Mouse (Mus musculus) E14TG2a.4 (cell line): ENCODE measurements around the gene Agbl4.

Experiments used
- H3K27me3 ChIP-seq: 2 replicates; pipeline ENCODE4 v1.6.1; 2014; ENCODE audit warnings: low read length, control low read depth; ENCODE audit not compliant: insufficient read depth
- H3K36me3 ChIP-seq: 2 replicates; pipeline ENCODE4 v1.6.1; 2014; ENCODE audit warnings: low read length, control low read depth; ENCODE audit not compliant: insufficient read depth
- H3K4me1 ChIP-seq: replicated peaks from 2 replicates; pipeline ENCODE4 v1.6.1; 2014; ENCODE audit warnings: low read depth, low read length, control low read depth
- H3K4me3 ChIP-seq: replicated peaks from 2 replicates; pipeline ENCODE4 v1.5.1; 2014; ENCODE audit warnings: mild to moderate bottlenecking, low read length
- H3K9me3 ChIP-seq: 2 replicates; pipeline ENCODE4 v1.6.1; 2014; ENCODE audit warnings: low read length, control low read depth
- CTCF ChIP-seq: conservative IDR thresholded peaks from 2 replicates; pipeline ENCODE4 v1.5.1; 2014; ENCODE audit warnings: low read length
- NANOG ChIP-seq: IDR thresholded peaks from 2 replicates; pipeline ENCODE4 v1.6.1; 2014; ENCODE audit warnings: borderline replicate concordance, low read length, mixed read lengths
- POU5F1 ChIP-seq: IDR thresholded peaks from 2 replicates; pipeline ENCODE4 v1.6.1; 2014; ENCODE audit warnings: low read length, borderline replicate concordance

Gene Agbl4

DNA sequence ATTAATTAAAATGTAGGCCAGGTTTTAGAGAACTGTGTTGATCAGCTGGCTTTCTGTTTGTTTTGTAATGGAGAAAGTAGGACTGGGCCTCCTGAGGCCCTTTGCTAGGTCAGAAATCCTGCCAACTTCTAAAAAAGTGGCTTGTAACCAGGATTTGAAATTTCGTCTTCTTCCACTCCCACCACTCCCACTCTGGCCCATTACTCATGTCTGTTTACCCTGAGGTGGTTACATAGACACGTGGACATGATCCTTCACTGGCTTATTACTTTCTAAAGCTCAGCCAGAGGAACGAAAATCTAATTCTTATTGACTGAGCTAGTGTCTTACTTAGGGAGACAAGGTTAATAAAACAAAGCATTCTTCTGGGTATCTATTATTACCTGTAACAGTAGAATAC lies 1307.5 kb downstream of the Agbl4 start:
- H3K9me3 ChIP-seq: no peaks in the 10 kb centered on the region
- H3K4me1 ChIP-seq: peaks cover 16% of the 10 kb centered on the region
- TF ChIP-seq CTCF (no peak), NANOG (no peak), POU5F1 (no peak)
- H3K4me3 ChIP-seq: no peak overlapping the region
- H3K27me3 ChIP-seq: no peaks in the 10 kb centered on the region
- no peaks in the 10 kb centered on the region for H3K36me3 ChIP-seq
